Mouse (Mus musculus): ENCODE data around the gene Zfp2. TPM values are rescaled to one million over a fixed set of nuclear protein-coding genes. Genes with fewer than 3 reads are reported as not detected.

Zfp2 gene
- total RNA-seq (2021), result 1 to 10 TPM; 6.9 to 8.2 TPM
- long read RNA-seq, experiment 1, partial matches to known transcripts, result 0 of 7 reads
- long read RNA-seq, experiment 1, other reads (novel, unspliced or antisense), result 7 of 7 reads
- long read RNA-seq, experiment 2, partial matches to known transcripts, result 2 of 21 reads
- long read RNA-seq, experiment 2, other reads (novel, unspliced or antisense), result 18 of 21 reads

- DNase-seq (ENCODE audit: low spot score in 2 of 2), result peak; percentile 81
Measured at GRCm38 (mm10) chr11:50915671-50916320, at the start of gene Zfp2. Gene Zfp2 (minus strand): TSS chr11:50916165.

GRCm38 (mm10) chr11:50964886-50965285 lies 48.9 kb upstream of the Zfp2 start:
- DNase-seq (ENCODE audit: low spot score in 2 of 2), result no peak

DNA sequence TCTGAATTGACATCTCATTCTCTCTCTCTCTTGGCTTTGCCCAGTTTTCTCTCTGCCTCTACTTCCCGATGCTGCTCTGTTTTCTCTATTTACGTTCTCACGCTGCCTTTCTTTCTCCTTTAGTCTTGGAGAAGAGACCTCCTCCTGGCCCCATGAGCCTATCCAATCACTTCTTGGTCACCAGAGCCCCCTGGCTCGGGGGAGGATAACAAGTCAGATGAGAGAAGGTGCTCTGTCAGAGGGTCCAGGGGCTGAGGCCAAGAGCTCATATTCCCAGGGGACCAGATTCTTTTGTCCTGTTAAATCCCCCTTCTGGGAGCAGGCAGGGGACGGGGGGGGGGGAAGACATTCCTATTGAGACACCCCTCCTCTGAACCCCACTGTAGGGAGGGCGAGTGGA lies 37.7 kb upstream of the Zfp2 start, which contains the start of gene Prop1:
Prop1 (minus strand) TSS at position 101 of the 400 bp plus-strand sequence.
- DNase-seq (ENCODE audit: low spot score in 2 of 2), result no peak

GRCm38 (mm10) chr11:50952290-50952689 lies 36.3 kb upstream of the Zfp2 start:
- no peak for DNase-seq (ENCODE audit: low spot score in 2 of 2)

DNA sequence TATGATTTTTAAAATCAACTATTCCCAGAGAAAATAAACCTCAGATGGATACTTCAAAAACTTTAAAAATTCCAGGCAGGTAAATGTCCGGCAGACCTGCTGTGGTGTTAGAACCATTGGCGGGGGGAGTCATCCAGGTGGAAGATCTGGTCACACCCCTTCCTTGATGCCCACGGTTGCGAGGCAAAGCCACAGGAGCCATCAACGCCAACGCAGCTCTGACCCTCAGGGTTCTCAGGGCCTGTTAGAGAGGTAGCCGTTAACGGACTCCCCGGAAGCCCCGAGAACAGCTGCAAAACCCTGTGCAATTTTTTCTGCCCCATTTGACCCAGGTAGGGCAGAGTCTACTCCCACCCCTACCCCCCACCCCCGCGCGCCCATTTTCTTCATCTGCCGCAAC lies 27.5 kb upstream of the Zfp2 start, which contains the start of gene 4933414I15Rik:
4933414I15Rik (minus strand) TSS at position 260 of the 400 bp plus-strand sequence.
- DNase-seq (ENCODE audit: low spot score in 2 of 2), result no peak

- DNase-seq (ENCODE audit: low spot score in 2 of 2), result no peak
Measured at GRCm38 (mm10) chr11:50942386-50942785, 26.4 kb upstream of the Zfp2 start.

DNA sequence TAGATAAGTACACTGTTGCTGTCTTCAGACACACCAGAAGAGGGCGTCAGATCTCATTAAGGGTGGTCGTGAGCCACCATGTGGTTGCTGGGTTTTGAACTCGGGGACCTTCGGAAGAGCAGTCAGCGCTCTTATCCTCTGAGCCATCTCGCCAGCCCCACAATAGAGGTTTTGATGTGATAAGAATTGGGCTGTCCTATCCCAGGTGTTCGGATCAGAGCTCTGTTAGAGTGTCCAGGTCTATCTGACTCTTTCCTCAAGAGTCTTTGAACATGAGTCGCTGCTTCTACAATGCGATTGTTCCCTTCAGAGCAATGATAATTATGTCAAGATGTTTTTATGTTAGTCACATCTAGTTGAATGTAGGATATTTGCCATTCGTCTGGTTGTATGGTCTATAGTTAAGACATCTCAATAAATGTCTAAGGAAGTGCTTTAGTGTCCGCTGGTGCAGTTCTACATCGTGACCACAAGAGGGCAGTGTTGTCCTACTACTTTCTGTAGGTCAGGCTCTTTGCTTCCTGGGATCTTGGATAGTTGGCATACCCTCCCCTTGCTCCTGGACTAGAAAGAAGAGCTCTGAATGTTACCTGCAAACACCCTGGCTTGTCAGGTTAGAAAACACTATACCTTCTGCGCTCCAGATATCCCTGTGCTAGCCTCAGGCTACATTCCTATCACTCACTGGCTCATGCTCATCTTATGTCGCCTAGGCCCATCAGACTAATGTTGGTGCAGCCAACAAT lies 23.8 kb upstream of the Zfp2 start:
- DNase-seq (ENCODE audit: low spot score in 2 of 2), result peak in 1 of 2 experiments; percentile 10

DNA sequence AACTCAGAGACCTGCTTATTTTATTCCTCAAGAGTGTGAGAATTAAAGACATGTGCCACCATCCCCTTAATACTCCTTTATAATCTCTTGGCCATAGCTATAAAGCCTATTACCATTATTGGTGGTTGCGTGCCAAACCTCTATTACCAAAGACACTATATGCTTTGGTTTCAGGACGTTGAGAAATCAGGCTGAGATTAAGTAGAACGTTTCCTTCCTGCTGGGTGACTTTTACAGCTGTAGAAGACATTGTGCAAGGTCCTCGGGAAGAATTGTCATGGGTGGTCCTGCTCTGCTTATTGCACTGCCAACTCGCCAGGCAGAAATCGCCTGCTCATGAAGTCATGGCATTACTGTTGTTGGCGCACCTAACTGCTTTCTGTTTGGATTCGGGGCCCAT lies 22.5 kb upstream of the Zfp2 start:
- no peak for DNase-seq (ENCODE audit: low spot score in 2 of 2)

- no peak for DNase-seq (ENCODE audit: low spot score in 2 of 2)
Measured at GRCm38 (mm10) chr11:50932040-50932439, 16.1 kb upstream of the Zfp2 start.

- peak; percentile 70 to 74 for DNase-seq (ENCODE audit: low spot score in 2 of 2)
Measured at GRCm38 (mm10) chr11:50931451-50931866, 15.5 kb upstream of the Zfp2 start, which contains the start of gene Zfp354b. Gene Zfp354b (minus strand): TSS chr11:50931633.

- no peak for DNase-seq (ENCODE audit: low spot score in 2 of 2)
Measured at GRCm38 (mm10) chr11:50931021-50931420, 15.1 kb upstream of the Zfp2 start.

DNA sequence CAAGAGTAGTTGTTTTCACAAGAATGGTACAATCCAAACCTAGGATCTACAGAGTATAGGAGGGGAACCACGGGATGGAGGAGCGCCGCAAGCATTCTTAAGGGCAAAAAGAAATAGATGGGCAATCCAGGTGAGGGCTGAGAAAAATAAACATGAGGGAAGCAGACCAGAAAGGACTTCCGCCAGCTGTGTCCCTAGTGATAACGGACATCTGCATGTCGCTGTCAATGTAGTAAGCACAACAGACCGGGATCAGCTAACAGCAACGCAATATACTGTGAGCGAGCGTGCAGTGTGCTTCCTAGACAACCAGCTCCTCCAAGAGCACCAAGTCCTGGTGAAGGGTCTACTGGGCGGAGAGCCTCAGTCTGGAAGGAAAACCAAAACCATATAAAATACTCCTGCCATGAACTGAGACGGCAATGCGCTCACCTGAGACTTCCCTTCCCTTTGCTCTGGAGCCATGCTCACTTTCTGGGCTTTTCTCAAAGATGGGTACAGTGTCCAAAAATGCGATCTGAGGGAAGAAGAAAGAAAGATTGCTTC lies 14.6 kb upstream of the Zfp2 start:
- DNase-seq (ENCODE audit: low spot score in 2 of 2), result no peak

GRCm38 (mm10) chr11:50914461-50914860 lies 1.5 kb downstream of the Zfp2 start:
- DNase-seq (ENCODE audit: low spot score in 2 of 2), result no peak

DNA sequence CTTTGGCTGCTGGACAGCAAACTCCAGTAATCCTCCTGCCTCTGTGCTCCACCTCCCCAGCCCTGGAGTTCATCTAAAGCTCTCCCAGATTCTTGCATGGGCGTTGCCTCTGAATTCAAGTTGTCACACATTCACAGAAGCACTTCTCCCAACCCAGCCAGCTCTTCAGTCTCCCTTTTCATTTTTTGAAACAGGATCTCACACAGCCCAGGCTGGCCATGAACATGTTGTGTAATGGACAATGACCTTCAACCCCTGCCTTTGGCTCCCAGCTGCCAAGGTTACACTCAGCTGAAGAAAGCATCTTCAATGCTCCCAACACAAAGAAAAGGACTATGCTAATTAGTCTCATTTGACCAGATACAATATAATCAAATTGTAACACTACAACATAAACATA lies 2.7 kb downstream of the Zfp2 start:
- DNase-seq (ENCODE audit: low spot score in 2 of 2), result no peak

GRCm38 (mm10) chr11:50908136-50908535 lies 7.8 kb downstream of the Zfp2 start:
- DNase-seq (ENCODE audit: low spot score in 2 of 2), result no peak

DNA sequence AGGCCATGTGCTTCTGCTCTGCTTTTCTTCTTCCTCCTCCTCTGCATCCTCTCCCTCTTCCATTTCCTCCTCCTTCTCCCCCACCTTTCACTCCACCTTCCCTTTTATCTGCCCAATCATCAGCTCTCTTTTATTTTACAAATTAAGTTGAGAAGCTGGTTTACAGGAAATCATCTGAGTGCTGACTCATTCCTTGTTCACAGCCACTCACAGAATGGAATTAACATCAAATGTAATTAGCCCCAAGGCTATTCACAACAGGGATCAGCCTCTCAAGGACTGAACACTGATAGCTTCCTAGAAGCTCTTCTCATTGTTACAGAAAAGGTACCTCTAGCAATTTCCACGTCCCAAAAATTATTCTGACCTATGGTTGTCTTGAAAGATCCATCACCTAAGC lies 18.6 kb downstream of the Zfp2 start:
- DNase-seq (ENCODE audit: low spot score in 2 of 2), result no peak

DNA sequence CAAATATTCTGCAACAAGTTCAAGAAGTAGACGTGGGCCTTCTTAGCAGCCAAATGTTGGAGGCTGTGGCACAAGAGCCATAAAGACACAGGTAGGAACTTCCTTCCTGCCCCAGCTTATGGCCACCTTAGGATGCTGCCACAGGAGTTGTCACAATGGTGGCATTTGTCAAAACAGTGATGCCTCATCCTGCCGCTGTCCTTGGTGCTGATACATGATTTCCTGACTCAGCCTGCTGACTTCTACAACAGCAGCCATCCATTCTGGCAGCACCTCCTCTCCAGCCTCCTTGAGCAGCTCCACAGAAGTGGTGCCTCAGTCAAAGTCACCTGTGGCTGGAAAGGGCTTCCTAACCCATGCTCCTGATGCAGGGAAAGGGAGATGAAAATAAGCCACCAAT lies 23.5 kb downstream of the Zfp2 start:
- DNase-seq (ENCODE audit: low spot score in 2 of 2), result no peak

DNA sequence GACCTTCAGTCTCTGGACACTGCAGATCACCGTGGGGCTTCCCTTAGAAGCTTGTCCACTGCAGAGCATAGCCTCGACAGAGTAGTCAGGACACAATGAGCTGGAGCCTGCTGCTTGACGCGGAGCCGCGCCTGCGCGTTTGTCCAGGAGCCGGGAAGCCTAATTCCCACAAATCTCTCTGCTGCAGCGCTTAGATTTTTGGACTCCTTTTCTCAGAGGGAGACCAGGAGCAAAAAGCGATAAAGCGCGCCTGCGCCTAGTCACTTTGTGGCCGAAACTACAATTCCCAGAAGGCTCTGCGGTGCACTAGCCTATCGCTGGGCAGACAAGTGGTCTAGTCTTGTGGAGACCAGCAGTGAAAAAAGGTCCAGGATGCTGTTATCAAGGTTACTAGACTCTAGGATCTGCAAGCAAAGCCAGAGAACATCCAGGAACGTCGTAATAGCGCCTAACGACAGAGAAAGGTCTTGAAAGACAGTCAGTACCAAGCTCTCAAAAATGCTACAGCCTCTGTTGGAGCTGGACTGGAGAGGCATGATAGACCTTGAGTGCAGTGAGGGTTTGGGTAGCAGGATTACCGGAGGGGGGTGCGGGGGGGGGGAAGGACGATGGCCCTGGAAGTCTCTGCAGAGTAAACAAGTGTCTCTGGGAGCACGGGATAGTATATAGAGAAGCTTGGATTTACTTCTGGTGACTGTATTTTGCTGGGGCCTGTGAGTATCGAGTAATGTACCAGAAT lies 28.4 kb downstream of the Zfp2 start, which contains the start of gene Zfp454:
Zfp454 (minus strand) TSS at position 262 of the 739 bp plus-strand sequence.
- peak; percentile 77 to 78 for DNase-seq (ENCODE audit: low spot score in 2 of 2)

DNA sequence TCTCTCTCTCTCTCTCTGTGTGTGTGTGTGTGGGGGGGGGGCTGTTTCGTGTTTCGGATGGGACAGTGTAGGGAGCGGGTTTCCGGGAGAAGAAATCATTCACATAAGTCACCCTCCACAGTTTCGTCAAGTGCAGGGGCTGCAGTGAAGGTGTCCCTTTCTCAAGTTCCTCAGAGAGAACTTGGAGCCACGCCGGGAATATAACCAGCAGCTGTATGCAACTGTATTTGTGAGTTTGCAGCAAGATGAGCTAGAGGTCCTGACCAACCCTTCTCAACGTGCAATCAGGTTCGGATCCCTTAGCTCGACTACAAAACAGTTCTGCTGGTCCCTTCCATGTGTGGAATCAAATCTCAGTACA lies 29.1 kb downstream of the Zfp2 start:
- peak in 1 of 2 experiments; percentile 21 for DNase-seq (ENCODE audit: low spot score in 2 of 2)

GRCm38 (mm10) chr11:50886231-50886932 lies 29.6 kb downstream of the Zfp2 start:
- peak; percentile 30 to 40 for DNase-seq (ENCODE audit: low spot score in 2 of 2)

All from adrenal gland, adult 18-20 months (tissue).